Mouse (Mus musculus): ENCODE results near the gene Dab2ip. TPM values are rescaled to one million over a fixed set of nuclear protein-coding genes. Genes with fewer than 3 reads are reported as not detected.

Gene Dab2ip
- total and polyA plus RNA-seq, 3 experiments = 4.9 to 15.6 (median 7.8) TPM

GRCm38 (mm10) chr2:35687557-35688070 lies 129.5 kb downstream of the Dab2ip start:
- Histone ChIP-seq H3K79me2 (replicated peaks; ENCODE audit: control insufficient read depth, extremely low read depth, insufficient read depth, poor library complexity, severe bottlenecking) (0 out of 2 replicates have a peak, but pooled peaks cover 2% of the 10 kb centered on the region), H3K27ac (ENCODE audit: insufficient read depth, low read depth) (no peak overlapping the region), H3K36me3 (replicated peaks in 1 of 2; ENCODE audit: control insufficient read depth in 1 of 2, insufficient read depth in 1 of 2, low read length in 1 of 2) (peaks cover 0 to 19% of the 10 kb centered on the region in 2 experiments), H3K4me2 (ENCODE audit: insufficient read depth, low read depth, poor library complexity, severe bottlenecking) (no peak overlapping the region), H3K9ac (ENCODE audit: insufficient read depth, low read depth) (no peak overlapping the region), H3K4me3 (replicated peaks in 1 of 3; ENCODE audit: low read depth in 2 of 3, low read length in 2 of 3, poor library complexity in 1 of 3) (no peak overlapping the region), H3K27me3 (replicated peaks) (no peaks in the 10 kb centered on the region), H3K9me3 (replicated peaks; ENCODE audit: low read length) (no peaks in the 10 kb centered on the region), H3K4me1 (ENCODE audit: control insufficient read depth in 1 of 2, insufficient read depth in 2 of 2) (peaks cover 27 to 73% of the 10 kb centered on the region in 2 experiments)
- dilution Hi-C loops (cut with MboI; ENCODE audit: extremely low pct_ligation_motif_present, extremely low pct_unique_long_range_greater_than_20kb, low sequenced_read_pairs) = no loop called here
- in situ Hi-C loops (cut with MboI; ENCODE audit: low pct_ligation_motif_present, low pct_unique_long_range_greater_than_20kb, low sequenced_read_pairs) = no loop called here
- DNase-seq (ENCODE audit: extremely low read depth) = no peak
- TF ChIP-seq NRF1 (IDR thresholded peaks at IDR 0.05; ENCODE audit: low read depth, low read length) (no peak), POLR2AphosphoS2 (IDR thresholded peaks at IDR 0.05; ENCODE audit: low read depth, low read length) (no peak), PAX5 (IDR thresholded peaks at IDR 0.05; ENCODE audit: low read length) (no peak), BHLHE40 (IDR thresholded peaks at IDR 0.05; ENCODE audit: low read depth, low read length) (no peak), MAX (IDR thresholded peaks at IDR 0.05; ENCODE audit: low read length) (no peak), GABPA (IDR thresholded peaks at IDR 0.05; ENCODE audit: insufficient replicate concordance, low read depth, low read length) (no peak), CHD2 (IDR thresholded peaks at IDR 0.05; ENCODE audit: low read length) (no peak), MAFK (IDR thresholded peaks at IDR 0.05; ENCODE audit: insufficient replicate concordance, low read length) (no peak), RAD21 (IDR thresholded peaks at IDR 0.05; ENCODE audit: low read depth, low read length) (no peak), TBP (conservative IDR thresholded peaks at IDR 0.05; ENCODE audit: low read depth, low read length) (no peak), HCFC1 (IDR thresholded peaks at IDR 0.05; ENCODE audit: low read depth, low read length) (no peak), TCF12 (IDR thresholded peaks at IDR 0.05; ENCODE audit: low read depth, low read length) (no peak), UBTF (IDR thresholded peaks at IDR 0.05; ENCODE audit: low read depth, low read length) (no peak), CTCF (conservative IDR thresholded peaks at IDR 0.05 in 1 of 2, IDR thresholded peaks at IDR 0.05 in 1 of 2; ENCODE audit: low read depth in 2 of 2, low read length in 2 of 2) (no peak)

- no peak overlapping the region for H3K4me3 ChIP-seq (replicated peaks in 1 of 3; ENCODE audit: low read depth in 2 of 3, low read length in 2 of 3, poor library complexity in 1 of 3)
- 0 out of 2 replicates have a peak, but pooled peaks cover 2% of the 10 kb centered on the region for H3K79me2 ChIP-seq (replicated peaks; ENCODE audit: control insufficient read depth, extremely low read depth, insufficient read depth, poor library complexity, severe bottlenecking)
- H3K9me3 ChIP-seq (replicated peaks; ENCODE audit: low read length) = no peaks in the 10 kb centered on the region
- in situ Hi-C loops (cut with MboI; ENCODE audit: low pct_ligation_motif_present, low pct_unique_long_range_greater_than_20kb, low sequenced_read_pairs) (no loop called here), dilution Hi-C loops (cut with MboI; ENCODE audit: extremely low pct_ligation_motif_present, extremely low pct_unique_long_range_greater_than_20kb, low sequenced_read_pairs) (no loop called here)
- no peak for DNase-seq (ENCODE audit: extremely low read depth)
- H3K36me3 ChIP-seq (replicated peaks in 1 of 2; ENCODE audit: control insufficient read depth in 1 of 2, insufficient read depth in 1 of 2, low read length in 1 of 2) = peaks cover 0 to 19% of the 10 kb centered on the region in 2 experiments
- no peak for TF ChIP-seq JUN (IDR thresholded peaks at IDR 0.05; ENCODE audit: insufficient read depth, low read depth, low read length)
- TF ChIP-seq IRF4 (IDR thresholded peaks at IDR 0.05; ENCODE audit: low read depth, low read length) = no peak
- H3K4me2 ChIP-seq (ENCODE audit: insufficient read depth, low read depth, poor library complexity, severe bottlenecking) = no peak overlapping the region
- H3K27me3 ChIP-seq (replicated peaks) = no peaks in the 10 kb centered on the region
- no peak overlapping the region for H3K27ac ChIP-seq (ENCODE audit: insufficient read depth, low read depth)
- peaks cover 27 to 74% of the 10 kb centered on the region in 2 experiments for H3K4me1 ChIP-seq (ENCODE audit: control insufficient read depth in 1 of 2, insufficient read depth in 2 of 2)
- no peak overlapping the region for H3K9ac ChIP-seq (ENCODE audit: insufficient read depth, low read depth)
Measured at GRCm38 (mm10) chr2:35688121-35688520, 130.1 kb downstream of the Dab2ip start.
